Mouse (Mus musculus) megakaryocyte, embryonic 14.5 days (primary cell): ENCODE measurements around the gene Lhfpl3.

Experiments
- FLI1 ChIP-seq: IDR thresholded peaks from 2 replicates; pipeline ENCODE4 v1.6.1; 2012; ENCODE audit warnings: low read length, inconsistent platforms, mixed read lengths
- GATA1 ChIP-seq: IDR thresholded peaks from 3 replicates; pipeline ENCODE4 v1.6.1; 2012; ENCODE audit warnings: mixed read lengths, low read length, inconsistent platforms, borderline replicate concordance

DNA sequence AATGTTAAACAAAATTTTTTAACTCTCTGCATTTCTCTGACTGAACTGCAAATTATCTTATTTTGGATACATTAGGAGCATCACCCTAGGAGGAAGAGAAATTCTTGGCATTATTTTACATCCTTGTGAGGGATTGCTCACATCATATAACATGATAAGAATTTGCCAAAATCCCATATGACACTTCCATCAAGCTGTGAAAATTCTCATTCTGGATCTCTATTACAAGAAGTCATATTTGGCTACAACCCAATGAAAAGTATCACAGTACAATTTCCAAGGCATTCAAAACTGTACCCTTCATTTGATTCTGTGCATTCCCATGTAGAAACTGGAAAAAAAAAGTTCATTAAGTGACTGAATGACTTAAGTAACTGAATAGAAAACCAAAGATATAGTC, 180.3 kb downstream of the Lhfpl3 start:
- TF ChIP-seq GATA1 (no peak), FLI1 (no peak)
